Mouse (Mus musculus) testis, adult 2 months (tissue): ENCODE results near the gene Banp.

ENCODE experiments used
- CTCF ChIP-seq: fragments of 200-500 bp; IDR thresholded peaks from 2 replicates; pipeline ENCODE4 v1.5.1; 2012; ENCODE audit warnings: low read depth, mild to moderate bottlenecking, inconsistent platforms, low read length, moderate library complexity; ENCODE audit not compliant: control insufficient read depth, insufficient read depth, insufficient replicate concordance
- POLR2A ChIP-seq: fragments of 200-500 bp; IDR thresholded peaks from 2 replicates; pipeline ENCODE4 v1.6.1; 2012; ENCODE audit warnings: low read depth, mild to moderate bottlenecking, inconsistent platforms, low read length, moderate library complexity; ENCODE audit not compliant: control insufficient read depth

GRCm38 (mm10) chr8:121926266-121926665 lies 23.3 kb upstream of the Banp start:
- TF ChIP-seq CTCF = no peak
- TF ChIP-seq POLR2A = no peak
